Mouse (Mus musculus): ENCODE measurements around the gene Barhl1.

DNA sequence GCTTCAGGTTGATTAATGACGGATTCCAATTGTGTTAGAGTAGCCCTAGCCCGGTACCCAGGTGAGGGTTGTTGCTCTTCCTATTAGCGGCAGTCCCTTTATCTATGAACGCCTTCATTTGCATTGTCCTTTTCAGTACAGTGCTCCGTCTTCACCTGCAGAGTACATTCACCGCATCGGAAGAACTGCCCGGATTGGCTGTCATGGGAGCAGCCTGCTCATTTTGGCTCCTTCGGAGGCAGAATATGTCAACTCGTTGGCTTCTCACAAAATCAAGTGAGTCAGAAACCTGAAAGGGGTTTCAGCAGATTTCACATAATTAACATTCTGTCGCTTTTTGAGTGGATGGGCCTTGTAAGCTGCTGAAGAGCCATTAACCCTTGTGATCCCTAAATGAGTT, 40.9 kb downstream of the Barhl1 start:
- TF ChIP-seq CTCF (IDR thresholded peaks at IDR 0.05; ENCODE audit: borderline replicate concordance, insufficient read depth, low read depth, low read length) (no peak), POLR2A (IDR thresholded peaks at IDR 0.05; ENCODE audit: borderline replicate concordance, insufficient read depth, low read length) (no peak)
